Mouse (Mus musculus) liver, adult 2 months (tissue): Measurements from ENCODE around the gene Loxl3. TPM values are rescaled to one million over a fixed set of nuclear protein-coding genes. Genes with fewer than 3 reads are reported as not detected.

Experiments used
- DNase-seq: peaks from one replicate; pipeline ENCODE4 v3.0.0-alpha.2; 2011; ENCODE audit warnings: low read depth, low spot score; ENCODE audit errors: extremely low read depth
- H3K27ac ChIP-seq: fragments of 200-500 bp; replicated peaks from 2 replicates; pipeline ENCODE4 v1.5.1; 2012; ENCODE audit warnings: low read depth, mild to moderate bottlenecking, control low read depth, inconsistent platforms, low read length; ENCODE audit not compliant: insufficient read depth
- H3K27me3 ChIP-seq: fragments of 200-500 bp; 2 replicates; pipeline ENCODE4 v1.6.1; 2012; ENCODE audit warnings: mild to moderate bottlenecking, moderate library complexity, low read length, inconsistent platforms; ENCODE audit not compliant: control insufficient read depth, insufficient read depth
- H3K36me3 ChIP-seq: fragments of 200-500 bp; 2 replicates; pipeline ENCODE4 v1.6.1; 2012; ENCODE audit warnings: low read length, inconsistent platforms; ENCODE audit not compliant: control insufficient read depth, insufficient read depth
- H3K4me1 ChIP-seq: fragments of 200-500 bp; 2 replicates; pipeline ENCODE4 v1.6.1; 2011; ENCODE audit warnings: low read length; ENCODE audit not compliant: control insufficient read depth, insufficient read depth
- H3K4me3 ChIP-seq: fragments of 200-500 bp; 2 replicates; pipeline ENCODE4 v1.5.1; 2011; ENCODE audit warnings: low read depth, mild to moderate bottlenecking, control low read depth, low read length, moderate library complexity; ENCODE audit not compliant: insufficient read depth
- H3K79me2 ChIP-seq: fragments of 200-500 bp; 2 replicates; pipeline ENCODE4 v1.6.1; 2012; ENCODE audit warnings: inconsistent platforms, mild to moderate bottlenecking, low read length, moderate library complexity; ENCODE audit not compliant: control insufficient read depth, insufficient read depth
- H3K9ac ChIP-seq: fragments of 200-500 bp; 2 replicates; pipeline ENCODE4 v1.6.1; 2012; ENCODE audit warnings: low read depth, mild to moderate bottlenecking, control low read depth, inconsistent platforms, low read length
- CTCF ChIP-seq: fragments of 200-500 bp; IDR thresholded peaks from 2 replicates; pipeline ENCODE4 v1.5.1; 2011; ENCODE audit warnings: low read depth, low read length, control low read depth
- POLR2A ChIP-seq: fragments of 200-500 bp; IDR thresholded peaks from 2 replicates; pipeline ENCODE4 v1.6.1; 2011; ENCODE audit warnings: low read length, control low read depth; ENCODE audit not compliant: insufficient read depth; ENCODE audit errors: extremely low read depth
- WGBS: fragments of 180-500 bp; shearing (Covaris S2); methylation state at CpG from one replicate; pipeline ENCODE4 v1.1.7; 2018; 5-methylcytosine and 5-hydroxymethylcytosine counted together
- polyA plus RNA-seq: library from polyadenylated mRNA; depleted of rRNA; stranded (reverse); fragments of >200 nt; gene quantifications from 2 replicates; pipeline ENCODE4 v1.2.3, GENCODE M21; 2012; rRNA removed
- total RNA-seq: library from RNA; depleted of rRNA; stranded (reverse); fragments of >200 nt; gene quantifications from 2 replicates; pipeline ENCODE4 v1.2.3, GENCODE M21; 2014; rRNA removed

The Loxl3 gene
- total RNA-seq (1.2 and 1.3 TPM in 2 replicates), polyA plus RNA-seq (0.85 and 1.1 TPM in 2 replicates)

GRCm38 (mm10) chr6:83033249-83034185, at the start of gene Loxl3, which contains the start of gene Dok1:
Gene Loxl3, plus strand, starts transcription at chr6:83034173.
Gene Dok1, minus strand, starts transcription at chr6:83033471.
- peak within 1 kb of the TSS; percentile 71 for H3K4me3 ChIP-seq
- no peaks in the 10 kb centered on the region for H3K36me3 ChIP-seq
- no peaks in the 10 kb centered on the region for H3K79me2 ChIP-seq
- DNase-seq = no peak
- peaks cover 3% of the 10 kb centered on the region; the same call in 1 of the 2 replicates for H3K4me1 ChIP-seq
- H3K27ac ChIP-seq = peak within 1 kb of the TSS; percentile 43
- H3K9ac ChIP-seq = peak within 1 kb of the TSS; percentile 49
- TF ChIP-seq CTCF (no peak), POLR2A (0 out of 2 replicates have a peak, but pooled peaks have one; percentile 27)
- H3K27me3 ChIP-seq = no peaks in the 10 kb centered on the region
- WGBS = 1% methylated on average over 51 of the region's 51 CpGs

- no peak for TF ChIP-seq POLR2A
- TF ChIP-seq CTCF = no peak
- 29% methylated on average over 9 of the region's 9 CpGs for WGBS
These were observed 46.5 kb upstream of the Loxl3 start for GRCm38 (mm10) chr6:82987411-82987971.

GRCm38 (mm10) chr6:82993696-82994095, 40.3 kb upstream of the Loxl3 start:
- Histone ChIP-seq H3K36me3 (no peaks in the 10 kb centered on the region), H3K27ac (no peak overlapping the region), H3K9ac (no peak overlapping the region), H3K27me3 (no peaks in the 10 kb centered on the region), H3K79me2 (no peaks in the 10 kb centered on the region), H3K4me1 (peaks cover 2% of the 10 kb centered on the region; the same call in 1 of the 2 replicates), H3K4me3 (no peak overlapping the region)
- no peak for DNase-seq
- TF ChIP-seq CTCF (no peak), POLR2A (no peak)
- 74% methylated on average over 1 of the region's 1 CpGs for WGBS

More at GRCm38 (mm10) chr6:82987411-82987971, 46.5 kb upstream of the Loxl3 start:
- no peaks in the 10 kb centered on the region for H3K36me3 ChIP-seq
- no peaks in the 10 kb centered on the region for H3K4me1 ChIP-seq
- H3K27me3 ChIP-seq = no peaks in the 10 kb centered on the region
- H3K9ac ChIP-seq = no peak overlapping the region
- H3K79me2 ChIP-seq = no peaks in the 10 kb centered on the region
- no peak for DNase-seq
- no peak overlapping the region for H3K4me3 ChIP-seq
- H3K27ac ChIP-seq = no peak overlapping the region

GRCm38 (mm10) chr6:82994372-82994771, 39.6 kb upstream of the Loxl3 start:
- TF ChIP-seq CTCF = no peak
- H3K27ac ChIP-seq = no peak overlapping the region
- H3K27me3 ChIP-seq = no peaks in the 10 kb centered on the region
- H3K79me2 ChIP-seq = no peaks in the 10 kb centered on the region
- peak; percentile 8 for DNase-seq
- WGBS = 61% methylated on average over 7 of the region's 7 CpGs
- peaks cover 2% of the 10 kb centered on the region; the same call in 1 of the 2 replicates for H3K4me1 ChIP-seq
- H3K36me3 ChIP-seq = no peaks in the 10 kb centered on the region
- no peak overlapping the region for H3K9ac ChIP-seq
- H3K4me3 ChIP-seq = no peak overlapping the region

GRCm38 (mm10) chr6:82996740-82997315, 37.1 kb upstream of the Loxl3 start:
- no peaks in the 10 kb centered on the region for H3K79me2 ChIP-seq
- peak overlapping the region; percentile 55 for H3K27ac ChIP-seq
- no peaks in the 10 kb centered on the region for H3K27me3 ChIP-seq
- no peak overlapping the region for H3K9ac ChIP-seq
- WGBS = 14% methylated on average over 11 of the region's 11 CpGs
- no peak overlapping the region for H3K4me3 ChIP-seq
- H3K36me3 ChIP-seq = no peaks in the 10 kb centered on the region
- TF ChIP-seq POLR2A (no peak), CTCF (peak; percentile 85)
- DNase-seq = peak; percentile 83
- peaks cover 2% of the 10 kb centered on the region; the same call in 1 of the 2 replicates for H3K4me1 ChIP-seq
